Mouse (Mus musculus) stomach, postnatal 0 days (tissue): Measurements from ENCODE around the gene Gp6.

Experiments
- CTCF ChIP-seq: IDR thresholded peaks from 2 replicates; pipeline ENCODE4 v1.5.1; 2016; ENCODE audit warnings: antibody characterized with exemption, low read depth, mild to moderate bottlenecking, moderate library complexity
- EP300 ChIP-seq: optimal IDR thresholded peaks from 2 replicates; pipeline ENCODE3; 2016; ENCODE audit warnings: antibody characterized with exemption

- TF ChIP-seq CTCF, result peak; percentile 93
- no peak for TF ChIP-seq EP300
These were observed 34.0 kb upstream of the Gp6 start for GRCm38 (mm10) chr7:4431548-4431947.
